Mouse (Mus musculus): ENCODE measurements around the gene Olfr52. TPM values are rescaled to one million over a fixed set of nuclear protein-coding genes. Genes with fewer than 3 reads are reported as not detected.

Gene Olfr52
- polyA plus RNA-seq (2012): not detected in 2 replicates

GRCm38 (mm10) chr2:86185583-86185982 lies at the start of gene Olfr52:
Gene Olfr52 (minus strand): TSS chr2:86185683.

GRCm38 (mm10) chr2:86231301-86231700 lies 45.8 kb upstream of the Olfr52 start, which contains the start of gene Olfr1047:
Gene Olfr1047 (minus strand): TSS chr2:86231401.

DNA sequence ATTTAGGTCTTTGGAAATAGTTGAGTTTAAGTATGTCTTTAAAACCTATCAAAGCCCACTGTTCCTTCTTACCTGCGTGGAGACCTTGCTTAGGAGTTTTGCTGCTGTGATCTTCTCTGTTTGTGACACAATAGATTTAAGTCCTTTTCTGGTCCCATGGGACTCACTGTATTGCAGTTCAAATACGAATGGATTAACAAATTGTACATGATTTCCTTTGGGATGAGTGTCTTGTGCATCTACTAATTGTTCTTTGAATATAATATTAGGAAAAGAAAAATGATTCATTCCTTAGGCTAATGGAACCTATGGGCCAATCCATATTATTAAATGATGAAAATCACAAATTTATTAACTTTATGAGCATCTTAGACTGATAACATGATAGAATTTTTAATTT lies 33.7 kb upstream of the Olfr52 start, which contains the start of gene Olfr1046:
Gene Olfr1046, minus strand, starts transcription at position 101 of the 400 bp plus-strand sequence.

GRCm38 (mm10) chr2:86202909-86203308 lies 17.4 kb upstream of the Olfr52 start, which contains the start of gene Olfr1045:
Gene Olfr1045 (minus strand): TSS chr2:86203009.

DNA sequence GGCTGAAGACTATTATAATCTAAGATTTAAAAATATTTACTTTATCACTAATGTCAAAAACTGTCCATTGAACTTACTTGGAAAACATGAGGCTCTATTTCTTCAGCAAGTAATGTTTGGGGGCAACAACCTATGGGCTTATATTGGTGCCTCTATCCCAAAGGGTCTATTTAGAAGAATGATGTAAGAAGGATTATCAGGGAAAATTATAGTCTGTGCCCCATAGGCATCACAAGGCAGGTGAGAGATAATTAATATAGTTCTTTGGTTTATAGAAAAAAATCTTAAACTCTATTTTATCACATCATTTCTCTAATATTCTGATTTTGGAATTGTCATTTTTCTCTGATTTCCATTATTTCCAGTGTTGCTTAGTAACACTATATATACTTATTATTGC lies 7.8 kb downstream of the Olfr52 start, which contains the start of gene Olfr1044:
Gene Olfr1044, minus strand, starts transcription at position 101 of the 400 bp plus-strand sequence.

DNA sequence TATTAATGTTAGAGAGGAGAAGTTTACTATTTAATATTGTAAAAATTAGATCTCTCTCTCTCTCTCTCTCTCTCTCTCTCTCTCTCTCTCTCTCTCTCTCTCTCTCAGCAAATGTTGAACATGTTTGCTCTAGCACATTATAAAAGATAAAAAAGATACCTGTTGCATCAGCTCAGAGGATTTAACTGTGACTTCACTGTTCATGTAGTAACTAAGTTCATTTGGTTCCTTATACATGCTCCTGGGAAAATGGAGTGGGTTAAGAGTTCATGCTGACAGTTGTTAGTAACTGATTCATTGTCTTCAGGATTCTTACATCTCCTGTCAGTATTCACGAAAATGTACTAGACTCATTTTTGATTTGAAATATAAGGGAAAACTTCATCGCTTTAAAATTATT lies 18.1 kb downstream of the Olfr52 start, which contains the start of gene Olfr1043:
Gene Olfr1043, minus strand, starts transcription at position 101 of the 400 bp plus-strand sequence.

GRCm38 (mm10) chr2:86161738-86162137 lies 23.7 kb downstream of the Olfr52 start, which contains the start of gene Olfr1042:
Gene Olfr1042 (minus strand): TSS chr2:86161838.

DNA sequence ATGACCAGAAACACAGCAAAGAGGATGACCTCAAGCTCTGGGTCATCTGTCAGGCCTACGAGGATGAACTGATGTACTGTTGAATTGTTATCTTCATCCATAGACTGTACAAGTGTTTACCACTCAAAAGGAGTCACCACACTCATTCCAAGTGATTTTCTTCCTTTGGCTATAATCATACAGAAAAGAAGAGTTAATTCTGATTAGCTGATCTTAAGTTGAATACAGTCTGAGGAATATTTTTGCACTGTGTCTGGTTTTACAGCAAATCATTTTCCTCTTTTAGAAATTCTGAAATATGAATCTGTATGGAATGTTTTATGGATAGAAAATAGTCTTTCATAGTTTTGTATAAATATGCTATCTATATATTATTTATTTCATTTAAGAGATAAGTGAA lies 38.9 kb downstream of the Olfr52 start, which contains the start of gene Olfr1040:
Gene Olfr1040, minus strand, starts transcription at position 101 of the 400 bp plus-strand sequence.

GRCm38 (mm10) chr2:86135828-86136227 lies 49.7 kb downstream of the Olfr52 start, which contains the start of gene Olfr1039:
Gene Olfr1039 (minus strand): TSS chr2:86135928.

Other genes starting within 250 kb of the Olfr52 start
- not detected in 2 replicates for gene Olfr1028, start 235.2 kb downstream of the Olfr52 start, polyA plus RNA-seq (2012)
- not detected in 2 replicates for gene Olfr1029, start 211.8 kb downstream of the Olfr52 start, polyA plus RNA-seq (2012)
- gene Olfr1030, start 206.4 kb downstream of the Olfr52 start, polyA plus RNA-seq (2012): not detected in 2 replicates
- gene Olfr1031, start 195.4 kb downstream of the Olfr52 start, polyA plus RNA-seq (2012): not detected in 2 replicates
- not detected in 2 replicates for gene Olfr1032, start 180.1 kb downstream of the Olfr52 start, polyA plus RNA-seq (2012)
- 0.02 TPM in 1 of 2 replicates, not detected in the other for gene Olfr1033, start 165.1 kb downstream of the Olfr52 start, polyA plus RNA-seq (2012)
- gene Olfr1034, start 139.8 kb downstream of the Olfr52 start, polyA plus RNA-seq (2012): not detected in 2 replicates
- gene Olfr1036, start 111.7 kb downstream of the Olfr52 start, polyA plus RNA-seq (2012): not detected in 2 replicates
- gene Olfr1037, start 98.3 kb downstream of the Olfr52 start, polyA plus RNA-seq (2012): not detected in 2 replicates
- gene Olfr1039, start 49.8 kb downstream of the Olfr52 start, polyA plus RNA-seq (2012): 0.02 TPM in 1 of 2 replicates, not detected in the other
- not detected in 2 replicates for gene Olfr1040, start 39.0 kb downstream of the Olfr52 start, polyA plus RNA-seq (2012)
- gene Olfr1042, start 23.8 kb downstream of the Olfr52 start, polyA plus RNA-seq (2012): not detected in 2 replicates
- not detected in 2 replicates for gene Olfr1043, start 18.2 kb downstream of the Olfr52 start, polyA plus RNA-seq (2012)
- not detected in 2 replicates for gene Olfr1044, start 7.9 kb downstream of the Olfr52 start, polyA plus RNA-seq (2012)
- gene Olfr1045, start 17.3 kb upstream of the Olfr52 start, polyA plus RNA-seq (2012): not detected in 2 replicates
- not detected in 2 replicates for gene Olfr1046, start 33.6 kb upstream of the Olfr52 start, polyA plus RNA-seq (2012)
- not detected in 2 replicates for gene Olfr1047, start 45.7 kb upstream of the Olfr52 start, polyA plus RNA-seq (2012)
- not detected in 2 replicates for gene Olfr1048, start 54.6 kb upstream of the Olfr52 start, polyA plus RNA-seq (2012)
- gene Olfr1049, start 72.6 kb upstream of the Olfr52 start, polyA plus RNA-seq (2012): not detected in 2 replicates
- not detected in 2 replicates for gene Olfr1051, start 93.4 kb upstream of the Olfr52 start, polyA plus RNA-seq (2012)
- not detected in 2 replicates for gene Olfr1052, start 106.8 kb upstream of the Olfr52 start, polyA plus RNA-seq (2012)
- gene Olfr1053, start 129.6 kb upstream of the Olfr52 start, polyA plus RNA-seq (2012): not detected in 2 replicates
- not detected in 2 replicates for gene Olfr1054, start 149.8 kb upstream of the Olfr52 start, polyA plus RNA-seq (2012)
- not detected in 2 replicates for gene Olfr1055, start 164.6 kb upstream of the Olfr52 start, polyA plus RNA-seq (2012)
- gene Olfr1056, start 176.8 kb upstream of the Olfr52 start, polyA plus RNA-seq (2012): not detected in 2 replicates
- gene Olfr1057, start 192.7 kb upstream of the Olfr52 start, polyA plus RNA-seq (2012): not detected in 2 replicates
- gene Olfr1058, start 202.9 kb upstream of the Olfr52 start, polyA plus RNA-seq (2012): not detected in 2 replicates
- not detected in 2 replicates for gene Olfr1061, start 228.4 kb upstream of the Olfr52 start, polyA plus RNA-seq (2012)
- gene Olfr1062, start 241.1 kb upstream of the Olfr52 start, polyA plus RNA-seq (2012): not detected in 2 replicates

All from megakaryocyte-erythroid progenitor cell, adult 5 weeks (primary cell).